Mouse (Mus musculus): ENCODE data around the gene Cep128. TPM values are rescaled to one million over a fixed set of nuclear protein-coding genes. Genes with fewer than 3 reads are reported as not detected.
A peak's percentile ranks its signal among the peaks of the same experiment; 100 is the strongest.

Cep128 gene
- total RNA-seq, 1 experiment from 2014 or later, result 14.0 TPM

- no peak for ATAC-seq (replicated peaks; ENCODE audit: insufficient number of reproducible peaks, low FRiP score, low TSS enrichment, poor library complexity, severe bottlenecking)
Observed at GRCm38 (mm10) chr12:91315026-91315425, 69.2 kb downstream of the Cep128 start.

- ATAC-seq (replicated peaks; ENCODE audit: insufficient number of reproducible peaks, low FRiP score, low TSS enrichment, poor library complexity, severe bottlenecking), result no peak
Observed at GRCm38 (mm10) chr12:91313974-91314587, 70.1 kb downstream of the Cep128 start.

- ATAC-seq (replicated peaks; ENCODE audit: insufficient number of reproducible peaks, low FRiP score, low TSS enrichment, poor library complexity, severe bottlenecking), result no peak
Observed at GRCm38 (mm10) chr12:91312591-91312990, 71.6 kb downstream of the Cep128 start.

GRCm38 (mm10) chr12:91307733-91308132, 76.5 kb downstream of the Cep128 start:
- ATAC-seq (replicated peaks; ENCODE audit: insufficient number of reproducible peaks, low FRiP score, low TSS enrichment, poor library complexity, severe bottlenecking), result no peak

GRCm38 (mm10) chr12:91305769-91306168, 78.4 kb downstream of the Cep128 start:
- ATAC-seq (replicated peaks; ENCODE audit: insufficient number of reproducible peaks, low FRiP score, low TSS enrichment, poor library complexity, severe bottlenecking), result no peak

GRCm38 (mm10) chr12:91305038-91305437, 79.2 kb downstream of the Cep128 start:
- no peak for ATAC-seq (replicated peaks; ENCODE audit: insufficient number of reproducible peaks, low FRiP score, low TSS enrichment, poor library complexity, severe bottlenecking)

- ATAC-seq (replicated peaks; ENCODE audit: insufficient number of reproducible peaks, low FRiP score, low TSS enrichment, poor library complexity, severe bottlenecking), result no peak
Observed at GRCm38 (mm10) chr12:91298700-91299099, 85.5 kb downstream of the Cep128 start.

GRCm38 (mm10) chr12:91295870-91296269, 88.3 kb downstream of the Cep128 start:
- no peak for ATAC-seq (replicated peaks; ENCODE audit: insufficient number of reproducible peaks, low FRiP score, low TSS enrichment, poor library complexity, severe bottlenecking)

GRCm38 (mm10) chr12:91295436-91295835, 88.8 kb downstream of the Cep128 start:
- ATAC-seq (replicated peaks; ENCODE audit: insufficient number of reproducible peaks, low FRiP score, low TSS enrichment, poor library complexity, severe bottlenecking), result no peak

GRCm38 (mm10) chr12:91273936-91274335, 110.3 kb downstream of the Cep128 start:
- ATAC-seq (replicated peaks; ENCODE audit: insufficient number of reproducible peaks, low FRiP score, low TSS enrichment, poor library complexity, severe bottlenecking), result no peak

- no peak for ATAC-seq (replicated peaks; ENCODE audit: insufficient number of reproducible peaks, low FRiP score, low TSS enrichment, poor library complexity, severe bottlenecking)
Observed at GRCm38 (mm10) chr12:91269634-91270033, 114.6 kb downstream of the Cep128 start.

- no peak for ATAC-seq (replicated peaks; ENCODE audit: insufficient number of reproducible peaks, low FRiP score, low TSS enrichment, poor library complexity, severe bottlenecking)
Observed at GRCm38 (mm10) chr12:91268974-91269373, 115.2 kb downstream of the Cep128 start.

- no peak for ATAC-seq (replicated peaks; ENCODE audit: insufficient number of reproducible peaks, low FRiP score, low TSS enrichment, poor library complexity, severe bottlenecking)
Observed at GRCm38 (mm10) chr12:91266014-91266413, 118.2 kb downstream of the Cep128 start.

- no peak for ATAC-seq (replicated peaks; ENCODE audit: insufficient number of reproducible peaks, low FRiP score, low TSS enrichment, poor library complexity, severe bottlenecking)
Observed at GRCm38 (mm10) chr12:91265462-91265861, 118.7 kb downstream of the Cep128 start.

GRCm38 (mm10) chr12:91264828-91265355, 119.3 kb downstream of the Cep128 start:
- ATAC-seq (replicated peaks; ENCODE audit: insufficient number of reproducible peaks, low FRiP score, low TSS enrichment, poor library complexity, severe bottlenecking), result no peak

GRCm38 (mm10) chr12:91263705-91264104, 120.5 kb downstream of the Cep128 start:
- ATAC-seq (replicated peaks; ENCODE audit: insufficient number of reproducible peaks, low FRiP score, low TSS enrichment, poor library complexity, severe bottlenecking), result no peak

GRCm38 (mm10) chr12:91262801-91263200, 121.4 kb downstream of the Cep128 start:
- ATAC-seq (replicated peaks; ENCODE audit: insufficient number of reproducible peaks, low FRiP score, low TSS enrichment, poor library complexity, severe bottlenecking), result no peak

- ATAC-seq (replicated peaks; ENCODE audit: insufficient number of reproducible peaks, low FRiP score, low TSS enrichment, poor library complexity, severe bottlenecking), result no peak
Observed at GRCm38 (mm10) chr12:91256334-91256733, 127.9 kb downstream of the Cep128 start.

- peak; percentile 88 for ATAC-seq (replicated peaks; ENCODE audit: insufficient number of reproducible peaks, low FRiP score, low TSS enrichment, poor library complexity, severe bottlenecking)
Observed at GRCm38 (mm10) chr12:91254831-91255230, 129.4 kb downstream of the Cep128 start.

GRCm38 (mm10) chr12:91220609-91221008, 163.6 kb downstream of the Cep128 start:
- ATAC-seq (replicated peaks; ENCODE audit: insufficient number of reproducible peaks, low FRiP score, low TSS enrichment, poor library complexity, severe bottlenecking), result no peak

- ATAC-seq (replicated peaks; ENCODE audit: insufficient number of reproducible peaks, low FRiP score, low TSS enrichment, poor library complexity, severe bottlenecking), result no peak
Observed at GRCm38 (mm10) chr12:91205550-91205949, 178.7 kb downstream of the Cep128 start.

All from monocyte, adult 5-6 weeks (primary cell).